Mouse (Mus musculus) bone marrow, adult 2 months (tissue): ENCODE measurements around the gene Tifab. TPM values are rescaled to one million over a fixed set of nuclear protein-coding genes. Genes with fewer than 3 reads are reported as not detected.

Experiments
- H3K27ac ChIP-seq: fragments of 200-500 bp; 2 replicates; pipeline ENCODE4 v1.5.1; 2012; ENCODE audit warnings: low read depth, mild to moderate bottlenecking, control low read depth, inconsistent platforms, low read length; ENCODE audit not compliant: control insufficient read depth, poor library complexity, insufficient read depth
- H3K4me1 ChIP-seq: fragments of 200-500 bp; 2 replicates; pipeline ENCODE4 v1.6.1; 2011; ENCODE audit warnings: low read length; ENCODE audit not compliant: control insufficient read depth, insufficient read depth
- H3K4me3 ChIP-seq: fragments of 200-500 bp; replicated peaks from 2 replicates; pipeline ENCODE3; 2011; ENCODE audit warnings: mild to moderate bottlenecking, low read depth, low read length, control low read depth; ENCODE audit not compliant: control insufficient read depth
- CTCF ChIP-seq: fragments of 200-500 bp; IDR thresholded peaks from 2 replicates; pipeline ENCODE4 v1.5.1; 2011; ENCODE audit warnings: low read length, control low read depth; ENCODE audit not compliant: control insufficient read depth, insufficient read depth
- POLR2A ChIP-seq: fragments of 200-500 bp; IDR thresholded peaks from 2 replicates; pipeline ENCODE4 v1.6.1; 2011; ENCODE audit warnings: low read depth, mild to moderate bottlenecking, control low read depth, low read length, borderline replicate concordance; ENCODE audit not compliant: control insufficient read depth
- WGBS: fragments of 180-500 bp; shearing (Covaris S2); methylation state at CpG from one replicate; pipeline ENCODE4 v1.1.7; 2018; 5-methylcytosine and 5-hydroxymethylcytosine counted together
- polyA plus RNA-seq: library from polyadenylated mRNA; stranded (reverse); fragments of >200 nt; gene quantifications from 2 replicates; pipeline ENCODE4 v1.2.4, GENCODE M21; 2011; ENCODE audit warnings: low replicate concordance; ENCODE audit not compliant: missing spikeins, insufficient read depth, insufficient read length

Tifab gene
- polyA plus RNA-seq, 1 experiment: 70.7 TPM

- 52% methylated on average over 4 of the region's 4 CpGs for WGBS
- Histone ChIP-seq H3K27ac (no peak overlapping the region), H3K4me3 (no peak overlapping the region), H3K4me1 (peaks cover 15% of the 10 kb centered on the region)
- TF ChIP-seq POLR2A: no peak
- no peak for TF ChIP-seq CTCF
Observed at GRCm38 (mm10) chr13:56129014-56129413, 49.7 kb downstream of the Tifab start.

- 81% methylated on average over 10 of the region's 10 CpGs for WGBS
- Histone ChIP-seq H3K27ac (no peak overlapping the region), H3K4me3 (no peak overlapping the region), H3K4me1 (peaks cover 5% of the 10 kb centered on the region; the same call in 1 of the 2 replicates)
- no peak for TF ChIP-seq POLR2A
- no peak for TF ChIP-seq CTCF
Observed at GRCm38 (mm10) chr13:56125632-56126031, 53.1 kb downstream of the Tifab start.

Other genes starting within 250 kb of the Tifab start
- 99.1 and 137 TPM in 2 replicates for gene H2afy, start 42.5 kb downstream of the Tifab start, polyA plus RNA-seq
- not detected in 2 replicates for gene Neurog1, start 73.3 kb upstream of the Tifab start, polyA plus RNA-seq
- gene Cxcl14, start 117.7 kb upstream of the Tifab start, polyA plus RNA-seq: 31.8 and 51.2 TPM in 2 replicates
- gene Gm3045, start 247.7 kb upstream of the Tifab start, polyA plus RNA-seq: not detected in 2 replicates